Mouse (Mus musculus) liver, adult (tissue): Measurements from ENCODE around the gene Folr1.

ENCODE experiments used
- GATA4 ChIP-seq: IDR thresholded peaks from 2 replicates; pipeline ENCODE4 v1.6.1; 2014; ENCODE audit warnings: mild to moderate bottlenecking, low read length; ENCODE audit not compliant: insufficient replicate concordance

Gene Folr1

DNA sequence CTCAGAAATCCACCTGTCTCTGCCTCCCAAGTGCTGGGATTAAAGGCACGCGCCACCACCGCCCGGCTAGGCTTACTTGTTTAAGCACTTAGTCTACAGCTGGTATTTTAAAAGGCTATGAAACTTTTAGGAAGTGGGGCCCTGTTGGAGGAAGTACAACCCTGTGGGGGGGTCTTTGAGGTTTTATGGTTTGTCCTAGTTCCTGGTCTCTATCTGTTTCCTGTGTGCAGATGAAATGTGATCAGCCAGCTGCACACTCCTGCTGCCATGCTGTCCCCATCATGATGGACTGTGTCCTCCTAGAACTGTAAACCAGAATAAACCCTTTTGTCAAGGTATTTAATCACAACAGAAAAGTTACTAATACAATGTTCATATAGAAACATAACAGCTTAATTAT lies 13.6 kb upstream of the Folr1 start:
- TF ChIP-seq GATA4 = no peak

DNA sequence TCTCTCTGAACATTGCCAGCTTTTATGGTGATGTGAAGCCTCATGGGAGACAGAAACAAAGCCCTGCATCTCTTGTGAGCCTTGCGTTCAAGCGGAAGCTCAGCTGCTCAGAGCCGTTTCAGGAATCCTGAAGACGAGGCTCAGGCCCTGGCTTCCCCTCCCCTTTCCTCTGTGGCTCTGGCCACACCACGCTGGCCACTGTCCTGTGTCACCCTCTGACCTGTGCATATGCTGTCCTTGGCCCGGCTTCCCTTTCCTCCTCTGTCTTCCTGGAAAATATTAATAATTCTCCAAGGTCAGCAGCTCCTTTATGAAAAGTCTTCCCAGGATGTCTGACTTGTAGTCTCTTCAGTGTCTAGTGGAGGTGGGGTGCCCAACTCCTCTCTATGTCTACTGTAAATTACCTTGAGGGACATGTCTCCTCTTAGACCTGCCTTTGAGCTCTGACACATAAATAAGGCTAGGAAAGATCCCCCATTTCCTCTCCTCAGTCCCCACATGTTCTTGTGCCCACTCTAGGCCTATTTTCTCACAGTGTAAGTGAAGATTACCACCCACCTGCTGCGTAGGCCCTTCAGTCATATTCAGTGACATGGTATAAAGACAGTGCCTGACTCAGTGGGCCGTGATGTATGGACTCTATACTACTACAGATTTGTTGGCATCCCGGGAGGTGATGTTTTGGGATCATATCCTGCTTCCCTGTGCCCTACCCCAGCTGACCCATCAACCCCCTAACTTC lies 12.0 kb upstream of the Folr1 start:
- peak; percentile 39; the same call in 1 of the 2 replicates for TF ChIP-seq GATA4

DNA sequence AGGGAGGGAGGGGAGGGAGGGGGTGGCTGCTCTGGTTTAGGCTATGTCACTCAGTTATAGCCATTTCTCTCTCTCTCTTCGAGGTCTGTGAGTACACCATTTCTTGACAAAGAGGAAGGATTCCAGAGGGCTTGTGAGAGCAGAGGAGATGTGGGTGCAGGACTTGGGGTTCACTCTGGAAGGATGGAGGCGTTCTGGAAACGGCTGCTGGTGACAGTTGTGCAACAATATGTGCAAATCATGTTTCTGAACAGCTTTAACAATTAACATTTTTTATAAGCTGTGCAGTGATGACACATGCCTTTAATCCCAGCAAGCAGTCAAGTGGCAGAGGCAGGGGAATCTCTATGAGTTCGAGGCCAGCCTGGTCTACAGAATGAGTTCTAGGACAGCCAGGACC lies 10.3 kb upstream of the Folr1 start:
- no peak for TF ChIP-seq GATA4

DNA sequence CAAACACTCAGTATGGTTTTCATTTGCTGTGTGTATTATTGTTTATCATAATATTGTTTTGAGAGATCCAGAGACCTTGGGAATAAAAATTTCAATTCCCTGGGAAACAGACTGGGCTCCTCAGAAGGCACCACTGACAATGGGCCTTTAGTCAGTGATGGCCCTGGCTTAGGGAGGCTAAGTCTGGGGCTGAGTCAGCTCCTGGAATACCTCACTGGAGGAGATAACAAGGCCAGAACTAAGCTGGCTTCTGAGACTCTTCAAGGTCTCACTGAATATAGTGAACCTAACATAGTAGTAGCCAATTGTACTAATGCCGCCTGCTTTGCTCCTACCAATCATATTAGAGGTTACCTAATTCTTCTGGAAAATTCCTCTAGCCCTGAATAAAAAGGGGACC lies 5.4 kb upstream of the Folr1 start:
- TF ChIP-seq GATA4 = no peak

DNA sequence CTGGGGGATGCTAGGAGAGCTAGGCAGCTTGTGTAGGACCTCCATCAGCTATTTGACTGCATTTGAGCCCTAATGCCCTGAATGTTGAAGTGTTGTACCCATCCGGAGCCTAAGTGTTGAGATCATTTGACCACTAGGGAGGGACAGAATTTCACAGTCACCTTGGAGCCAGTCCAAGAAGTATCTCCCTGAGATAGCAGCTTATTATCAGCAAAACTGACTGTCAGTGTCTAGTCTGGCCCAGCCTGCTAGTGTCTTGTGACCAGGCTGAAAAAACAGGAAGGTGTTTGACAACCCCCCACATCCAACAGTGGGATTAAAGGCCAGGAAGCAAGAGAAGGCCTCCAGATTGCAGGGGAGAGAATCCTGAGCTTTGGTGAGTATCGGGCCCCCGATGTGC lies 708 bp upstream of the Folr1 start:
- peak; percentile 94 for TF ChIP-seq GATA4

- TF ChIP-seq GATA4 = no peak
Observed at GRCm38 (mm10) chr7:101869163-101869500, 1.5 kb downstream of the Folr1 start.

- TF ChIP-seq GATA4 = no peak; the same call in 1 of the 2 replicates
Observed at GRCm38 (mm10) chr7:101868241-101869162, 2.1 kb downstream of the Folr1 start.

DNA sequence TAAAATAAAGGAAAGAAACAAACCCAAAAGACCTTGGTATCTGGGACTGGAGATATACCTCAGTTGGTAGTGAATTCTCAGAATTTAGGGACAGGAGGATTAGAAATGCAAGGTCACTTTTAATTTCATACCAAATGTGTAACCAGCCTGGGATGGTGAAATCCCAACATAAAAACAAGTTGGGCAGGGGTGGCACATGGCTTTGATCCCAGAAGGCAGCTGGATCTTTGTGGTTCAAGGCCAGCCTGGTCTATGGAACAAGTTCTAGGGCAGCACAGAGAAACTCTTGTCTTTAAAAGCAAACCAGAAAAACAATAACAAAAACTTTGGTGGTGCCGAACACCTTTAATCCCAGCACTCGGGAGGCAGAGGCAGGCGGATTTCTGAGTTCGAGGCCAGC lies 3.1 kb downstream of the Folr1 start:
- TF ChIP-seq GATA4 = no peak

- TF ChIP-seq GATA4 = no peak
Observed at GRCm38 (mm10) chr7:101866491-101867265, 3.9 kb downstream of the Folr1 start.

DNA sequence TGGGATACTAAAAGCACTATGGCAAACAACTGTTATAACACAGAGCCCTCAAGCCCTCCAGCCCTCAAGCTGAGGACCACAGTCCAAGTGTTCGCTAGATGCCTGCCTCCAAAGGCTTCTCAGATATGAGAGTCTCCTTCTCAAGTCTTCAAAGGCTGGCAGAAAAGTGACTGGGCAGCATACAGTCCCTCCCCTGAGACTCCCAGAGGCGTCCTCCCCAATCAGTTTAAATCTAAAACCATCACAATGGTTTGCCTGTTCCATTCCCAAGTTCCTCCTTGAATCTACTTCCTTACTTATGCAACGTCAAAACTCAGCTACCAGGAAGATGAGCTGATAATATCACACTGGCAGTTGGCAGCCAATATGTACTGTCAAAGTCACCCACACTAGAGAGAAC lies 7.2 kb downstream of the Folr1 start, which contains the start of gene Anapc15:
Gene Anapc15, plus strand, starts transcription at position 301 of the 400 bp plus-strand sequence.
- no peak for TF ChIP-seq GATA4

DNA sequence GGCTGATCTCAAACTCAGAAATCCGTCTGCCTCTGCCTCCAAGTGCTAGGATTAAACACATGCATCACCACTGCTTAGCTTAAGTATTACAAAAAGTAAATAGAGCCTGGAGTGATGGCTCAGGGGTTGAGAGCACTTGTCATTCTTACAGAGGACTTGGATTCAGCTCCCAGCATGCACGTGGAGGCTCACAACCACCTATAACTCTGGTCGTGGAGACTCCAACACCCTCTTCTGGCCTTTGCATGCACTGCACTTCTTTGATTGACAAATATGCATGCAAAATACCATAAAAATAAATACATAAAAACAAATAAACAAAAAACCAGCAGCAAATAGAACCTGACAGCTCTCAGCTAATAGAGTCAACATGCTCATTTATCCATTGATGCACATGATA lies 8.3 kb downstream of the Folr1 start:
- TF ChIP-seq GATA4 = no peak

GRCm38 (mm10) chr7:101860978-101861377 lies 9.6 kb downstream of the Folr1 start:
- no peak for TF ChIP-seq GATA4

GRCm38 (mm10) chr7:101858362-101858761 lies 12.2 kb downstream of the Folr1 start:
- no peak for TF ChIP-seq GATA4

DNA sequence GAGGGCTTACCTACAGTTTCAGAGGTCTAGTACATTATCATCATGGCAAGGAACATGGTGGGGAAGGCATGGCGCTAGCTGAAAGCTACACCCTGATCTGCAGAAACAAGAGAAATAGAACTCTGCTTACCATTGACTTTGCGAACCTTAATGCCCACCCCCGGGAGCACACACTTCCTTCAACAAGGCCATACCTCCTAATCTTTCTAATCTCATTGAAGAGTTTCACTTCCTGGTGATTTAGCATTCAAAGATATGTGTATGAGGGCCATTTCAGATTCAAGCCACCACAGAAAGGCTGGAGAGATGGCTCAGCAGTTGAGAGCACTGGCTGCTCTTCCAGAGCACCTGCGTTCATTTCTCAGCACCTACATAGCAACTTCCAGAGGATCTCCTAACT lies 13.5 kb downstream of the Folr1 start, which contains the start of gene Folr2:
Gene Folr2, minus strand, starts transcription at position 101 of the 400 bp plus-strand sequence.
- no peak for TF ChIP-seq GATA4

- no peak for TF ChIP-seq GATA4
Observed at GRCm38 (mm10) chr7:101853816-101854215, 16.8 kb downstream of the Folr1 start.
